Mouse (Mus musculus): Measurements from ENCODE around the gene Cenpb. TPM values are rescaled to one million over a fixed set of nuclear protein-coding genes. Genes with fewer than 3 reads are reported as not detected.

Cenpb gene
- total and polyA plus RNA-seq, 2 experiments = 27.5 to 35.2 TPM

DNA sequence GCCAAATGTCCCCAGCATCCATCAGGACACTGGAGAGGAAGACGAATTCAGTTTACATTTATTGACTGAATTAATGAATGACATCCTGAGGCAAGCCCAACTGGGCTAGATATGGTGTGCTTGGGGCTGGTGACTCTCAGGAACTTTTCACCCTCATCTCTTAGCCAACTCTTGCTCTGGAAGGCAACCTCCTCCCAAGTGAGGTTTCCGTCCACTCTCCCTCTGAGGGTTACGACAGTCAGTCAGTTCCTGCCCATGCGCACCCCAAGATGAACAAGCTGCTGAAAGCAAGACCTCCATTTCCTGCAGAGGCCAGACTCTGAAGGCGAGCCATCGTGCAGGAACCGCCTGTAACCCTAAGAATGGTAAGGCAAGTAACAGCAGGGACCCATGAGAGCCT, 22.9 kb downstream of the Cenpb start:
- 88% methylated on average over 7 of the region's 7 CpGs for WGBS
- Histone ChIP-seq H3K36me3 (ENCODE audit: control insufficient read depth, insufficient read depth, low read length) (no peaks in the 10 kb centered on the region), H3K9ac (ENCODE audit: low read depth, low read length) (no peak overlapping the region), H3K27me3 (ENCODE audit: control insufficient read depth, insufficient read depth, low read length) (no peaks in the 10 kb centered on the region), H3K27ac (replicated peaks; ENCODE audit: insufficient read depth, low read depth, low read length) (no peak overlapping the region), H3K4me3 (ENCODE audit: insufficient read depth, low read depth, low read length) (no peak overlapping the region), H3K79me2 (ENCODE audit: control insufficient read depth, insufficient read depth, low read length) (no peaks in the 10 kb centered on the region), H3K4me1 (ENCODE audit: control insufficient read depth, insufficient read depth, low read length) (peaks cover 5% of the 10 kb centered on the region; the same call in 1 of the 2 replicates)
- DNase-seq (ENCODE audit: extremely low read depth, low read depth, low spot score) = no peak
- TF ChIP-seq POLR2A (IDR thresholded peaks at IDR 0.05; ENCODE audit: extremely low read depth, insufficient read depth, low read length) (no peak), CTCF (IDR thresholded peaks at IDR 0.05; ENCODE audit: low read depth, low read length) (no peak)

DNA sequence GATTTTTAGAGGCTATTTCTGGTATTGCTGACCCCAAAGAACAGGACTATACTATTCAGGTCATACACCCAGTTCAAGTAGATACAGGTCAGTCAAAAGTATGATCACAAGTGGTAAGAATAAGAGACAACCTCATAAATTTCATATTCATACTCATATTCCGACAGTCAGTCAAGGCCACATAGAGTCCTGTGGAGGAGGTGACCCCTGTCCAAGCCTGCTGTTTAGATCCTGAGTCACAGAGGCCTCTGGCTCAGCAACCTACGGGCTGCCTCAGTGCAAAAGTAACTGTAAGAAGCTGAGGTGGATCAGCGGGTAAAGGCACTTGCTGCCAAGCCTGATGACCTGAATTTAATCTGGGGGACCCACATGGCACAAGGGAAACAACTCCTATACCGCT, 25.8 kb downstream of the Cenpb start:
- no peak overlapping the region for H3K9ac ChIP-seq (ENCODE audit: low read depth, low read length)
- H3K4me3 ChIP-seq (ENCODE audit: insufficient read depth, low read depth, low read length) = no peak overlapping the region
- no peak for DNase-seq (ENCODE audit: extremely low read depth, low read depth, low spot score)
- no peak overlapping the region for H3K27ac ChIP-seq (replicated peaks; ENCODE audit: insufficient read depth, low read depth, low read length)
- 95% methylated on average over 4 of the region's 4 CpGs for WGBS
- no peaks in the 10 kb centered on the region for H3K27me3 ChIP-seq (ENCODE audit: control insufficient read depth, insufficient read depth, low read length)
- H3K79me2 ChIP-seq (ENCODE audit: control insufficient read depth, insufficient read depth, low read length) = no peaks in the 10 kb centered on the region
- TF ChIP-seq POLR2A (IDR thresholded peaks at IDR 0.05; ENCODE audit: extremely low read depth, insufficient read depth, low read length) = no peak
- TF ChIP-seq CTCF (IDR thresholded peaks at IDR 0.05; ENCODE audit: low read depth, low read length) = no peak
- H3K36me3 ChIP-seq (ENCODE audit: control insufficient read depth, insufficient read depth, low read length) = no peaks in the 10 kb centered on the region
- H3K4me1 ChIP-seq (ENCODE audit: control insufficient read depth, insufficient read depth, low read length) = no peaks in the 10 kb centered on the region

DNA sequence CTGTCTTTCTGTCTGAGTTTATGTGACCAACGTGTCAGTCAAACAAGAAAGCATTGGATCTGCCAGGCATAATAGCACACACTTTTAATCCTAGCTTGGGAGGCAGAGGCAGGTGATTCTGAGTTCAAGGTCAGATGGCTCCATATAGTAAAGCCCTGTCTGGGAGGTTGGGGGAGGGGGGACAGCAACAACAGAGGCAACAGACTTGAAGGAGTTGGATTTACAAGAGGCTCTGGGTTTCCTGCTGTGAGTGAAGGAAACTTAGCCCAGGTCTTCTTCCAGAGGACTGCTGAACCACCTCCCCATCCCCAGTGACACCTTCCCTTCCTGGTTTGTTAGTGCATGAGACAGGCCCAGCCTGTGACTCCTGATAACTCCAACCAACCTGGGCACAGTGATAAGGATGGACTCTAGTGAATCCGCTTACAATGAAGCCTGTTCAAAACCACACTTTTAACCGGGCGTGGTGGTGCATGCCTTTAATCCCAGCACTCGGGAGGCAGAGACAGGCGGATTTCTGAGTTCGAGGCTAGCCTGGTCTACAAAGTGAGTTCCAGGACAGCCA, 27.6 kb downstream of the Cenpb start:
- no peaks in the 10 kb centered on the region for H3K79me2 ChIP-seq (ENCODE audit: control insufficient read depth, insufficient read depth, low read length)
- H3K27me3 ChIP-seq (ENCODE audit: control insufficient read depth, insufficient read depth, low read length) = no peaks in the 10 kb centered on the region
- no peak for DNase-seq (ENCODE audit: extremely low read depth, low read depth, low spot score)
- no peak for TF ChIP-seq POLR2A (IDR thresholded peaks at IDR 0.05; ENCODE audit: extremely low read depth, insufficient read depth, low read length)
- no peak for TF ChIP-seq CTCF (IDR thresholded peaks at IDR 0.05; ENCODE audit: low read depth, low read length)
- no peak overlapping the region for H3K9ac ChIP-seq (ENCODE audit: low read depth, low read length)
- no peaks in the 10 kb centered on the region for H3K4me1 ChIP-seq (ENCODE audit: control insufficient read depth, insufficient read depth, low read length)
- no peaks in the 10 kb centered on the region for H3K36me3 ChIP-seq (ENCODE audit: control insufficient read depth, insufficient read depth, low read length)
- H3K27ac ChIP-seq (replicated peaks; ENCODE audit: insufficient read depth, low read depth, low read length) = no peak overlapping the region
- 91% methylated on average over 7 of the region's 7 CpGs for WGBS
- H3K4me3 ChIP-seq (ENCODE audit: insufficient read depth, low read depth, low read length) = no peak overlapping the region

DNA sequence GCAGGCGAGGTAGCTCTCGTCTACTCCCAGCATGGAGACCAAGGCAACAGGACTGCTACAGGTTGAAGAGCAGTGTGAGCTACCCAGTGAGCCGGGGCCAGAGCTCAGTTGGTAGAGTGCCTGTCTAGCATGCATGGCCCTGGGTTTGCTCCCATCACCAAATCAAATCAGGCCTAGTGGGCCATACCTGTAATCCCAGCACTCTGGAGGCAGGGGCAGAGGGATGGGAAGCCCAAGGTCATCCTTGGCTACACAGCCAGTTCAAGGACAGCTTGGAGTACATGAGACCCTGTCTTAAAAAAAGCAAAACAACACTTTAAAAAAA, 30.7 kb downstream of the Cenpb start:
- Histone ChIP-seq H3K27ac (replicated peaks; ENCODE audit: insufficient read depth, low read depth, low read length) (no peak overlapping the region), H3K79me2 (ENCODE audit: control insufficient read depth, insufficient read depth, low read length) (no peaks in the 10 kb centered on the region), H3K4me3 (ENCODE audit: insufficient read depth, low read depth, low read length) (no peak overlapping the region), H3K27me3 (ENCODE audit: control insufficient read depth, insufficient read depth, low read length) (no peaks in the 10 kb centered on the region), H3K9ac (ENCODE audit: low read depth, low read length) (no peak overlapping the region), H3K36me3 (ENCODE audit: control insufficient read depth, insufficient read depth, low read length) (no peaks in the 10 kb centered on the region), H3K4me1 (ENCODE audit: control insufficient read depth, insufficient read depth, low read length) (no peaks in the 10 kb centered on the region)
- TF ChIP-seq CTCF (IDR thresholded peaks at IDR 0.05; ENCODE audit: low read depth, low read length) = no peak
- no peak for TF ChIP-seq POLR2A (IDR thresholded peaks at IDR 0.05; ENCODE audit: extremely low read depth, insufficient read depth, low read length)
- 97% methylated on average over 3 of the region's 3 CpGs for whole genome bisulfite sequencing
- no peak for DNase-seq (ENCODE audit: extremely low read depth, low read depth, low spot score)

DNA sequence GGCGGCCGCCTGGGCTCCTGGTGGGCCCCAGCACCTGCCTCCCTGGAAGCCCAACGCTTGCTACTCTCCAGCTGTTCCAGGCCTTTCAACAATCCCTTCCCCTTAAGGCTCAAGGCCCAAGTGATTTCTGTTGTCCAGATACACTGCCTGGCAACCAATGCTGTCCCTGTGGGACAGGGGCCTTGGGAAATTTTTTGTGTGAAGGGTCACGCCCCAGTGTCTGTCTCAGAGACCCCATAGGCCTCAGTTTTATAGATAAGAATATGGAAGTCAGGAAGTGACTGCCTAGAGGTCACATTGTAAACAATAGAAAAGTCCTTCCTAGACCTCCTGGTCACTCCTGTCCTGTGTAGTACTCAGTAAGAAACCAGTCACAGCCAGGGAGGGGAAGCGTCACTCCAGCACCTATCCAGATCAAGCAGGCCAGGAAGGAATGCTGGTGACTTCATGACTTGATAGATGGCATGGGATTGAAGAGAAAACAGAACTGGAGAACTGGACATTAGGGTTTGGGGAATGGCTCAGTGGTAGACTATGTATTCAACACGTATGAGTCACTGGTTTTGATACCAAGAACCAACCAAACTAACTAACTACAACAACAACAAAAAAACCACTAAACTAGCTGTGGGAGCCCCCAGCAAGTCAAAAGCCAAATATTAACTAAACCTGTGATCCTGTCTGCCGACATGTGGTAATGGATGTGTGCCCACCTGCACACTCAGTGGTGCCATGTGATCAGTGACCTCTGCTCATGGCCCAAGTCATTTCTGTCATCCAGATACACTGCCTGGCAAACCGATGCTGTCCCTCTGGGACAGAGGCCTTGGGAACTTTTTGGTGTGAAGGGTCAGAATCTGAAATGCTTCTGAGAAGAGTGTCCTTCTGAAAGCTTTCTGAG, 31.3 kb downstream of the Cenpb start:
- no peak for DNase-seq (ENCODE audit: extremely low read depth, low read depth, low spot score)

DNA sequence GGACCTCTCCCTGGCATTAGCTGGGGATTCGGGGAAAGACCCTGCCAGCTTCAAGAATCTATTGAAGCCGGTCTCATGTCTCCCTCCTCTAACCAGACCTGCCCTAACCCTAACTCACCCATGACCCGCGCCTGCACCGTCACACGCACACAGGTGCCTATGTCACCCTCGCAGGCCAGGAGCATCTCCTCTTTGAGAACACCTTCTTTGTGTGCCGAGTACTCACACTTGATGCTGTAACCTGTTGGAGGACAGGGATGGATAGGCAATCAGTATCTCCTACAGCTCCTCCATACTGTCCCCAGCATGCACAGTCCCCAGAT, 32.9 kb downstream of the Cenpb start:
- Histone ChIP-seq H3K79me2 (ENCODE audit: control insufficient read depth, insufficient read depth, low read length) (no peaks in the 10 kb centered on the region), H3K4me1 (ENCODE audit: control insufficient read depth, insufficient read depth, low read length) (0 out of 2 replicates have a peak, but pooled peaks cover 2% of the 10 kb centered on the region), H3K4me3 (ENCODE audit: insufficient read depth, low read depth, low read length) (no peak overlapping the region), H3K27me3 (ENCODE audit: control insufficient read depth, insufficient read depth, low read length) (no peaks in the 10 kb centered on the region), H3K9ac (ENCODE audit: low read depth, low read length) (no peak overlapping the region), H3K27ac (replicated peaks; ENCODE audit: insufficient read depth, low read depth, low read length) (no peak overlapping the region), H3K36me3 (ENCODE audit: control insufficient read depth, insufficient read depth, low read length) (no peaks in the 10 kb centered on the region)
- TF ChIP-seq POLR2A (IDR thresholded peaks at IDR 0.05; ENCODE audit: extremely low read depth, insufficient read depth, low read length) (no peak), CTCF (IDR thresholded peaks at IDR 0.05; ENCODE audit: low read depth, low read length) (no peak)
- WGBS = 96% methylated on average over 8 of the region's 8 CpGs
- DNase-seq (ENCODE audit: extremely low read depth, low read depth, low spot score) = no peak

More for the DNA sequence above, 31.3 kb downstream of the Cenpb start:
- Histone ChIP-seq H3K27me3 (ENCODE audit: control insufficient read depth, insufficient read depth, low read length) (no peaks in the 10 kb centered on the region), H3K27ac (replicated peaks; ENCODE audit: insufficient read depth, low read depth, low read length) (no peak overlapping the region), H3K4me1 (ENCODE audit: control insufficient read depth, insufficient read depth, low read length) (no peaks in the 10 kb centered on the region), H3K79me2 (ENCODE audit: control insufficient read depth, insufficient read depth, low read length) (no peaks in the 10 kb centered on the region), H3K9ac (ENCODE audit: low read depth, low read length) (no peak overlapping the region), H3K36me3 (ENCODE audit: control insufficient read depth, insufficient read depth, low read length) (no peaks in the 10 kb centered on the region), H3K4me3 (ENCODE audit: insufficient read depth, low read depth, low read length) (no peak overlapping the region)
- WGBS = 84% methylated on average over 8 of the region's 8 CpGs
- TF ChIP-seq CTCF (IDR thresholded peaks at IDR 0.05; ENCODE audit: low read depth, low read length) (no peak), POLR2A (IDR thresholded peaks at IDR 0.05; ENCODE audit: extremely low read depth, insufficient read depth, low read length) (no peak)
